Mouse (Mus musculus) heart, postnatal 25 days (tissue): ENCODE data around the gene Jsrp1. TPM values are rescaled to one million over a fixed set of nuclear protein-coding genes. Genes with fewer than 3 reads are reported as not detected.
A peak's percentile ranks its signal among the peaks of the same experiment; 100 is the strongest.

Experiments used
- DNase-seq: peaks from one replicate; pipeline ENCODE4 v3.0.0; 2022; ENCODE audit warnings: low spot score
- intact Hi-C: fragments of 180-260 bp; cut with DNase I; formaldehyde crosslinking; loops from one replicate; pipeline ENCODE4 v1.15.1; 2025
- microRNA-seq: library from miRNA; unstranded; fragments of <30 nt; microRNA quantifications from one replicate; pipeline ENCODE4 v1.2.0, GENCODE M21; 2022
- total RNA-seq, 2 experiments: library from RNA; stranded (reverse); gene quantifications; 2 replicates each; pipeline ENCODE4 v1.2.3; 2021

Jsrp1 gene
- total RNA-seq, 2 experiments from 2014 or later: 0.48 to 0.81 TPM

GRCm38 (mm10) chr10:80773816-80774215 is 39.5 kb downstream of the Jsrp1 start:
- intact Hi-C loops: loop anchor here (1.0 to 2.0 kb wide), 3 partner anchors 17 to 27 kb away; no protein-coding TSS in a partner anchor

GRCm38 (mm10) chr10:80768365-80768764 is 44.9 kb downstream of the Jsrp1 start:
- intact Hi-C loops: no loop called here
- no peak for DNase-seq

More at GRCm38 (mm10) chr10:80773816-80774215, 39.5 kb downstream of the Jsrp1 start:
- no peak for DNase-seq

GRCm38 (mm10) chr10:80766161-80766815 is 47.0 kb downstream of the Jsrp1 start:
- DNase-seq: no peak
- intact Hi-C loops: no loop called here

GRCm38 (mm10) chr10:80765746-80766145 is 47.6 kb downstream of the Jsrp1 start:
- no peak for DNase-seq
- intact Hi-C loops: no loop called here

- intact Hi-C loops: no loop called here
- no peak for DNase-seq
Measured at GRCm38 (mm10) chr10:80763502-80763901, 49.8 kb downstream of the Jsrp1 start.

GRCm38 (mm10) chr10:80761821-80762220 is 51.5 kb downstream of the Jsrp1 start:
- DNase-seq: no peak
- intact Hi-C loops: no loop called here

GRCm38 (mm10) chr10:80760596-80761524 is 52.4 kb downstream of the Jsrp1 start:
- intact Hi-C loops: no loop called here
- DNase-seq: no peak

GRCm38 (mm10) chr10:80758651-80759050 is 54.6 kb downstream of the Jsrp1 start:
- intact Hi-C loops: no loop called here
- no peak for DNase-seq

Small RNAs within 50 kb of the gene (microRNA-seq; reads per million reads assigned to microRNA genes)
- 2.8 reads per million, percentile 3 among the genes with 10 or more reads in this experiment for gene Mir1982

Other genes starting within 250 kb of the Jsrp1 start
- gene Klf16, start 236.2 kb downstream of the Jsrp1 start, total RNA-seq: 1 to 10 TPM; 3.0 to 4.5 TPM
- 10 to 100 TPM; 50.1 to 51.1 TPM for gene Abhd17a, start 223.2 kb downstream of the Jsrp1 start, total RNA-seq
- gene Scamp4, start 210.6 kb downstream of the Jsrp1 start, total RNA-seq: 10 to 100 TPM; 21.0 to 21.7 TPM
- gene Adat3, start 210.6 kb downstream of the Jsrp1 start, total RNA-seq: 1 to 10 TPM in 1 of 2 experiments, under 1 TPM in 1; 0.84 to 1.2 TPM
- gene Gm49322, start 207.5 kb downstream of the Jsrp1 start, total RNA-seq: under 1 TPM; 0.52 to 0.59 TPM
- 100 to 1,000 TPM; 116 TPM for gene Csnk1g2, start 190.7 kb downstream of the Jsrp1 start, total RNA-seq
- 10 to 100 TPM; 41.5 to 45.8 TPM for gene Btbd2, start 156.4 kb downstream of the Jsrp1 start, total RNA-seq
- gene Mknk2, start 135.4 kb downstream of the Jsrp1 start, total RNA-seq: 100 to 1,000 TPM; 158 to 181 TPM
- gene Mob3a, start 111.5 kb downstream of the Jsrp1 start, total RNA-seq: 1 to 10 TPM; 8.2 to 8.9 TPM
- gene Izumo4, start 111.3 kb downstream of the Jsrp1 start, total RNA-seq: 1 to 10 TPM; 2.6 to 3.4 TPM
- 10 to 100 TPM; 39.8 to 44.2 TPM for gene Ap3d1, start 71.2 kb downstream of the Jsrp1 start, total RNA-seq
- 10 to 100 TPM; 31.2 to 31.4 TPM for gene Dot1l, start 58.3 kb downstream of the Jsrp1 start, total RNA-seq
- 10 to 100 TPM; 29.6 to 29.9 TPM for gene Sf3a2, start 15.3 kb downstream of the Jsrp1 start, total RNA-seq
- gene Plekhj1, start 14.9 kb downstream of the Jsrp1 start, total RNA-seq: 10 to 100 TPM; 27.4 to 29.7 TPM
- gene Amh, start 8.3 kb downstream of the Jsrp1 start, total RNA-seq: under 1 TPM; 0.39 TPM
- gene Oaz1, start 13.2 kb upstream of the Jsrp1 start, total RNA-seq: 100 to 1,000 TPM; 883 to 894 TPM
- 10 to 100 TPM in 1 of 2 experiments, 1 to 10 TPM in 1; 6.3 to 10.6 TPM for gene Lingo3, start 30.5 kb upstream of the Jsrp1 start, total RNA-seq
- 10 to 100 TPM; 20.9 to 31.6 TPM for gene Lsm7, start 41.7 kb upstream of the Jsrp1 start, total RNA-seq
- 10 to 100 TPM; 22.4 to 23.6 TPM for gene Sppl2b, start 41.8 kb upstream of the Jsrp1 start, total RNA-seq
- gene Tmprss9, start 58.4 kb upstream of the Jsrp1 start, total RNA-seq: not detected
- 100 to 1,000 TPM; 143 to 148 TPM for gene Timm13, start 87.5 kb upstream of the Jsrp1 start, total RNA-seq
- 1 to 10 TPM; 4.6 to 5.6 TPM for gene Lmnb2, start 104.7 kb upstream of the Jsrp1 start, total RNA-seq
- 10 to 100 TPM in 1 of 2 experiments, 1 to 10 TPM in 1; 8.2 to 14.1 TPM for gene Gadd45b, start 116.6 kb upstream of the Jsrp1 start, total RNA-seq
- under 1 TPM; 0.13 to 0.34 TPM for gene Gng7, start 201.4 kb upstream of the Jsrp1 start, total RNA-seq
- not detected for gene Diras1, start 212.2 kb upstream of the Jsrp1 start, total RNA-seq
- 10 to 100 TPM; 14.0 to 14.3 TPM for gene Slc39a3, start 223.9 kb upstream of the Jsrp1 start, total RNA-seq
- gene Sgta, start 246.7 kb upstream of the Jsrp1 start, total RNA-seq: 10 to 100 TPM; 86.7 to 93.2 TPM